In genomic region chr8:79211630-79212029, GRCm38 (mm10) we compare ENCODE assay signal across 25 mouse cellular contexts. TPM values are rescaled to one million over a fixed set of nuclear protein-coding genes. Genes with fewer than 3 reads are reported as not detected.
DNase-seq lines count a peak whose midpoint lies in the region; ATAC-seq and TF ChIP-seq lines count a peak whose summit lies in the region.
"Had no signal": no experiment of that assay in that cellular context is flagged by ENCODE, and none has a peak within 500 bp of the region (broad histone marks: within the 10 kb centered on the region; RNA-seq: fewer than 3 reads in every experiment).

No protein-coding gene starts in this region.

- no peak for ATAC-seq in forebrain, embryonic 11.5 days (replicated peaks; ENCODE audit: low FRiP score)
- no peak for ATAC-seq in kidney, embryonic 14.5 days (ENCODE audit: low FRiP score, low TSS enrichment)
- ATAC-seq: forebrain, embryonic 15.5 days; intestine, postnatal 0 days; lung, postnatal 0 days; midbrain, embryonic 13.5 days had no signal

- H3K27ac ChIP-seq in forebrain, embryonic 11.5 days (ENCODE audit: low read depth, low read length) = no peak overlapping the region
- H3K27ac ChIP-seq in forebrain, embryonic 10.5 days = no peak overlapping the region
- H3K27ac ChIP-seq in kidney, embryonic 14.5 days (ENCODE audit: low read depth, low read length) = no peak overlapping the region
- peak overlapping the region; percentile 100 for H3K27ac ChIP-seq in embryonic fibroblast, embryonic 13.5 days (ENCODE audit: insufficient read depth, low read length)
- H3K27ac ChIP-seq: forebrain, embryonic 15.5 days; hindbrain, embryonic 15.5 days; midbrain, embryonic 13.5 days; neural tube, embryonic 15.5 days had no signal

- no peaks in the 10 kb centered on the region for H3K27me3 ChIP-seq in forebrain, embryonic 11.5 days (ENCODE audit: control insufficient read depth, insufficient read depth, low read length)
- H3K27me3 ChIP-seq in forebrain, embryonic 10.5 days (ENCODE audit: poor library complexity, severe bottlenecking) = no peaks in the 10 kb centered on the region
- H3K27me3 ChIP-seq in kidney, embryonic 14.5 days (ENCODE audit: control insufficient read depth, insufficient read depth, low read length) = no peaks in the 10 kb centered on the region
- H3K27me3 ChIP-seq: forebrain, embryonic 15.5 days; hindbrain, embryonic 15.5 days; midbrain, embryonic 13.5 days; neural tube, embryonic 15.5 days had no signal

- no peaks in the 10 kb centered on the region for H3K9me3 ChIP-seq in forebrain, embryonic 11.5 days (ENCODE audit: control insufficient read depth, low read length)
- 0 out of 2 replicates have a peak, but pooled peaks cover 4% of the 10 kb centered on the region for H3K9me3 ChIP-seq in forebrain, embryonic 10.5 days
- no peaks in the 10 kb centered on the region for H3K9me3 ChIP-seq in kidney, embryonic 14.5 days (ENCODE audit: control insufficient read depth, low read length)
- H3K9me3 ChIP-seq: forebrain, embryonic 15.5 days; G1E; hindbrain, embryonic 15.5 days; midbrain, embryonic 13.5 days; neural tube, embryonic 15.5 days had no signal

- no peak overlapping the region for H3K9ac ChIP-seq in forebrain, embryonic 11.5 days (ENCODE audit: low read length)
- H3K9ac ChIP-seq in kidney, embryonic 14.5 days (ENCODE audit: low read depth, low read length) = no peak overlapping the region
- H3K9ac ChIP-seq: forebrain, embryonic 15.5 days; hindbrain, embryonic 15.5 days; midbrain, embryonic 13.5 days; neural tube, embryonic 15.5 days had no signal

- H3K4me3 ChIP-seq in forebrain, embryonic 11.5 days (ENCODE audit: low read depth, low read length) = no peak overlapping the region
- no peak overlapping the region for H3K4me3 ChIP-seq in forebrain, embryonic 10.5 days
- H3K4me3 ChIP-seq in kidney, embryonic 14.5 days (ENCODE audit: low read length) = no peak overlapping the region
- no peak overlapping the region for H3K4me3 ChIP-seq in embryonic fibroblast, embryonic 13.5 days (ENCODE audit: insufficient read depth, low read length)
- H3K4me3 ChIP-seq: erythroblast, embryonic 14.5 days; forebrain, embryonic 15.5 days; hindbrain, embryonic 15.5 days; midbrain, embryonic 13.5 days; neural tube, embryonic 15.5 days had no signal

- no peak for TF ChIP-seq POLR2A in embryonic fibroblast, embryonic 13.5 days (IDR thresholded peaks at IDR 0.05; ENCODE audit: low read depth, low read length)

- DNase-seq in forebrain, embryonic 11.5 days (ENCODE audit: low spot score) = peak; percentile 33
- no peak for DNase-seq in forebrain, embryonic 10.5 days (ENCODE audit: extremely low spot score, low spot score)
- peak; percentile 10 for DNase-seq in kidney, postnatal 14 days
- peak; percentile 36 for DNase-seq in 3T3-L1 (ENCODE audit: low read depth, low spot score)
- no peak for DNase-seq in frontal cortex, adult 2 months (ENCODE audit: extremely low spot score in 1 of 2, low spot score in 1 of 2)
- DNase-seq in ovary, postnatal 14 days (ENCODE audit: low spot score) = no peak
- DNase-seq: adrenal gland, postnatal 36 days; cerebellum, adult 8-10 months; heart, postnatal 10 days; thymus, postnatal 36 days had no signal

- no peak for TF ChIP-seq CTCF in embryonic fibroblast, embryonic 13.5 days (IDR thresholded peaks at IDR 0.05; ENCODE audit: borderline replicate concordance, insufficient read depth, low read length)

- H3K36me3 ChIP-seq in forebrain, embryonic 11.5 days (ENCODE audit: control insufficient read depth, insufficient read depth, low read length) = no peaks in the 10 kb centered on the region
- no peaks in the 10 kb centered on the region for H3K36me3 ChIP-seq in forebrain, embryonic 10.5 days (replicated peaks)
- H3K36me3 ChIP-seq in kidney, embryonic 14.5 days (ENCODE audit: control insufficient read depth, insufficient read depth, low read length) = no peaks in the 10 kb centered on the region
- H3K36me3 ChIP-seq: forebrain, embryonic 15.5 days; G1E; hindbrain, embryonic 15.5 days; midbrain, embryonic 13.5 days; neural tube, embryonic 15.5 days had no signal

- no peak overlapping the region for H3K4me2 ChIP-seq in forebrain, embryonic 11.5 days (ENCODE audit: low read depth, low read length, severe bottlenecking)
- no peak overlapping the region for H3K4me2 ChIP-seq in kidney, embryonic 14.5 days (replicated peaks; ENCODE audit: low read depth, low read length)
- H3K4me2 ChIP-seq: forebrain, embryonic 15.5 days; heart, embryonic 11.5 days; hindbrain, embryonic 15.5 days; midbrain, embryonic 13.5 days; neural tube, embryonic 15.5 days had no signal

- peaks cover 13% of the 10 kb centered on the region for H3K4me1 ChIP-seq in forebrain, embryonic 11.5 days (replicated peaks; ENCODE audit: control insufficient read depth, insufficient read depth, low read length)
- H3K4me1 ChIP-seq in forebrain, embryonic 10.5 days = peaks cover 38% of the 10 kb centered on the region
- H3K4me1 ChIP-seq in kidney, embryonic 14.5 days (ENCODE audit: control insufficient read depth, insufficient read depth, low read length) = peaks cover 20% of the 10 kb centered on the region
- peaks cover 17% of the 10 kb centered on the region for H3K4me1 ChIP-seq in embryonic fibroblast, embryonic 13.5 days (ENCODE audit: control insufficient read depth, insufficient read depth, low read length)

- 81% methylated on average over 9 of the region's 9 CpGs for WGBS in forebrain, embryonic 11.5 days
- 86% methylated on average over 9 of the region's 9 CpGs for WGBS in forebrain, embryonic 10.5 days
- WGBS in kidney, embryonic 14.5 days = 72% methylated on average over 9 of the region's 9 CpGs

RNA-seq across cellular contexts. Expression of gene 1700011L22Rik, which starts 36.7 kb away (rescaled TPM):
- polyA plus RNA-seq in forebrain, embryonic 11.5 days (2014; fragmentation: Nextera tagmentation; extraction: Ambion mirVana) = not detected in 2 replicates
- not detected in 2 replicates for polyA plus RNA-seq in forebrain, embryonic 10.5 days (2016; fragmentation: Nextera tagmentation; extraction: Ambion mirVana)
- polyA plus RNA-seq in kidney, embryonic 14.5 days (2014; fragmentation: Nextera tagmentation; extraction: Ambion mirVana) = not detected in 2 replicates
- not detected in 2 replicates for polyA plus RNA-seq in embryonic fibroblast, embryonic 13.5 days (2011; ENCODE audit: insufficient read length, low read depth, missing spikeins)
- not detected in 2 replicates for polyA plus RNA-seq in frontal cortex, adult 2 months (2012; rRNA removed)
- polyA plus RNA-seq: embryonic facial prominence, embryonic 11.5 days; erythroblast, embryonic 14.5 days; forebrain, embryonic 15.5 days; G1E; heart, embryonic 11.5 days; hindbrain, embryonic 15.5 days; intestine, postnatal 0 days; large intestine, adult 2 months; limb, embryonic 14.5 days; liver, embryonic 16.5 days; lung, postnatal 0 days; midbrain, embryonic 13.5 days; neural tube, embryonic 15.5 days had no signal

Comparison
In these comparisons a context has a peak if more than half of its experiments do, and no peak if none do; other contexts are left out.
1. DNase-seq: peak in forebrain, embryonic 11.5 days (single experiment), kidney, postnatal 14 days (single experiment) and 3T3-L1 (single experiment); none in forebrain, embryonic 10.5 days (single experiment), frontal cortex, adult 2 months (0 of 2) and ovary, postnatal 14 days (single experiment).